ENCODE assay signal across 8 mouse cellular contexts in the genomic region with DNA sequence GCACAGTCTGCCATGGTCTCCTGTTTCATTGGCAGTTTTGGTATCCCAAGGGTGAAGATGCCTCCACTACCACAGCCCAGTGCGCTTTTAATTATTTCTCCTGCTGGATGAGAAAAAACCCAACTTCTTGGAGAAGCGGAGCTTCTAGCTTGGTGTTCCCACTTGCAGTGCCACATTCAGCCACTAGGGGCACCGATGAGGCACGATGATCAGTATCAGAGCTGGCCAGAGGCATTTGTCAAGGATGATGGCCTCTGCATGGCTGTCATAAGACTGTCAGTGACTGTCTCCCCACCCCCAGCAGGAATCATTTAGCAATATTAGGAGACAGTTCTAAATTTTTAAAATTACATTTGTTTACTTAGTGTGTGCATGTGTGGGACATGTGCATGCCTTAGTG. TPM values are rescaled to one million over a fixed set of nuclear protein-coding genes. Genes with fewer than 3 reads are reported as not detected.
DNase-seq lines count a peak whose midpoint lies in the region; ATAC-seq and TF ChIP-seq lines count a peak whose summit lies in the region.

No protein-coding gene starts in this region.

- peaks cover 0 to 12% of the 10 kb centered on the region in 2 experiments; a peak in 2 of 4 replicates for H3K4me1 ChIP-seq in ES-E14 (ENCODE audit: control insufficient read depth in 2 of 2, insufficient read depth in 2 of 2, low read length in 2 of 2, poor library complexity in 1 of 2)
- H3K4me1 ChIP-seq in forebrain, embryonic 14.5 days (ENCODE audit: control insufficient read depth, insufficient read depth, low read length): no peaks in the 10 kb centered on the region
- H3K4me1 ChIP-seq in lung, embryonic 16.5 days (replicated peaks; ENCODE audit: control insufficient read depth, insufficient read depth, low read length): peaks cover 13% of the 10 kb centered on the region

- DNase-seq in ES-E14 (ENCODE audit: low read depth, low spot score): peak; percentile 75
- DNase-seq in cerebellum, adult 11 months: peak; percentile 77
- peak; percentile 77 for DNase-seq in forebrain, embryonic 14.5 days (ENCODE audit: low spot score)
- peak; percentile 90 for DNase-seq in heart, postnatal 4 days
- peak; percentile 77 for DNase-seq in layer of hippocampus, adult 9-11 months
- DNase-seq in ovary, postnatal 36 days (ENCODE audit: low spot score): peak; percentile 78
- DNase-seq in thymus, postnatal 25 days: peak; percentile 77

- H3K4me3 ChIP-seq in ES-E14 (ENCODE audit: insufficient read depth in 1 of 2, low read depth in 1 of 2, low read length in 2 of 2, poor library complexity in 1 of 2, severe bottlenecking in 1 of 2): no peak overlapping the region
- H3K4me3 ChIP-seq in forebrain, embryonic 14.5 days (ENCODE audit: low read depth, low read length): no peak overlapping the region
- no peak overlapping the region for H3K4me3 ChIP-seq in lung, embryonic 16.5 days (ENCODE audit: low read length)

- no peaks in the 10 kb centered on the region for H3K36me3 ChIP-seq in ES-E14 (ENCODE audit: control insufficient read depth, insufficient read depth, low read length, poor library complexity, severe bottlenecking)
- H3K36me3 ChIP-seq in forebrain, embryonic 14.5 days (ENCODE audit: control insufficient read depth, insufficient read depth, low read length): no peaks in the 10 kb centered on the region
- H3K36me3 ChIP-seq in lung, embryonic 16.5 days (ENCODE audit: control insufficient read depth, insufficient read depth, low read length): no peaks in the 10 kb centered on the region

- 19% methylated on average over 4 of the region's 4 CpGs for WGBS in forebrain, embryonic 14.5 days
- 12% methylated on average over 4 of the region's 4 CpGs for WGBS in lung, embryonic 16.5 days

- ATAC-seq in forebrain, embryonic 14.5 days: peak; percentile 66
- peak; percentile 37 for ATAC-seq in lung, embryonic 16.5 days (ENCODE audit: low read depth)

- H3K27me3 ChIP-seq in forebrain, embryonic 14.5 days (replicated peaks; ENCODE audit: control insufficient read depth, insufficient read depth, low read length): no peaks in the 10 kb centered on the region
- H3K27me3 ChIP-seq in lung, embryonic 16.5 days (ENCODE audit: control insufficient read depth, insufficient read depth, low read depth, low read length): no peaks in the 10 kb centered on the region

- H3K9ac ChIP-seq in ES-E14 (ENCODE audit: insufficient read depth, low read depth, low read length, poor library complexity, severe bottlenecking): no peak overlapping the region
- H3K9ac ChIP-seq in forebrain, embryonic 14.5 days (ENCODE audit: low read length): no peak overlapping the region
- H3K9ac ChIP-seq in lung, embryonic 16.5 days (ENCODE audit: low read length): no peak overlapping the region

- H3K9me3 ChIP-seq in ES-E14 (ENCODE audit: control insufficient read depth, insufficient read depth, low read depth, low read length): no peaks in the 10 kb centered on the region
- H3K9me3 ChIP-seq in forebrain, embryonic 14.5 days (replicated peaks; ENCODE audit: control insufficient read depth, low read length): no peaks in the 10 kb centered on the region
- peaks cover 3% of the 10 kb centered on the region; the same call in 1 of the 2 replicates for H3K9me3 ChIP-seq in lung, embryonic 16.5 days (ENCODE audit: control insufficient read depth, low read length)

- no peak overlapping the region for H3K27ac ChIP-seq in ES-E14 (ENCODE audit: insufficient read depth, low read depth, low read length, poor library complexity, severe bottlenecking)
- no peak overlapping the region for H3K27ac ChIP-seq in forebrain, embryonic 14.5 days (ENCODE audit: low read depth, low read length)
- peak overlapping the region; percentile 77 for H3K27ac ChIP-seq in lung, embryonic 16.5 days (ENCODE audit: low read length)

- no peak overlapping the region for H3K4me2 ChIP-seq in forebrain, embryonic 14.5 days (ENCODE audit: low read length)
- no peak overlapping the region for H3K4me2 ChIP-seq in lung, embryonic 16.5 days (ENCODE audit: low read depth, low read length)

- in situ Hi-C loops in ES-E14 (cut with MboI; ENCODE audit: low sequenced_read_pairs in 2 of 2, unreplicated experiment in 2 of 2): no loop called here

TF ChIP-seq in ES-E14, 5 proteins besides CTCF, POLR2A, EP300 and RAD21:
- no peak for TF ChIP-seq MAFK (IDR thresholded peaks at IDR 0.05; ENCODE audit: insufficient read depth, low read depth, low read length)
- no peak for TF ChIP-seq ZNF384 (IDR thresholded peaks at IDR 0.05; ENCODE audit: low read depth, low read length)
- TF ChIP-seq ZC3H11A (IDR thresholded peaks at IDR 0.05; ENCODE audit: borderline replicate concordance, low read depth, low read length): no peak
- no peak for TF ChIP-seq HCFC1 (IDR thresholded peaks at IDR 0.05; ENCODE audit: borderline replicate concordance, insufficient read depth, low read length)
- TF ChIP-seq CHD2 (IDR thresholded peaks at IDR 0.05; ENCODE audit: low read depth, low read length): no peak

RNA-seq across cellular contexts. Expression of a gene that starts 28.8 kb away (rescaled TPM):
- 0.71 and 2.0 TPM in 2 replicates for total RNA-seq in ES-E14 (2012; rRNA removed)
- polyA plus RNA-seq in forebrain, embryonic 14.5 days (2014; fragmentation: Nextera tagmentation; extraction: Ambion mirVana): 0.59 and 1.0 TPM in 2 replicates
- under 1 TPM; 0.27 to 0.33 TPM for total RNA-seq in heart, postnatal 4 days (2021)
- polyA plus RNA-seq in lung, embryonic 16.5 days (2015; fragmentation: Nextera tagmentation; extraction: Ambion mirVana): 1.0 and 5.3 TPM in 2 replicates
